Mouse (Mus musculus): ENCODE measurements around the gene Fam45a. TPM values are rescaled to one million over a fixed set of nuclear protein-coding genes. Genes with fewer than 3 reads are reported as not detected.

Gene Fam45a
- polyA plus RNA-seq, 1 experiment from 2014 or later: 23.4 TPM

DNA sequence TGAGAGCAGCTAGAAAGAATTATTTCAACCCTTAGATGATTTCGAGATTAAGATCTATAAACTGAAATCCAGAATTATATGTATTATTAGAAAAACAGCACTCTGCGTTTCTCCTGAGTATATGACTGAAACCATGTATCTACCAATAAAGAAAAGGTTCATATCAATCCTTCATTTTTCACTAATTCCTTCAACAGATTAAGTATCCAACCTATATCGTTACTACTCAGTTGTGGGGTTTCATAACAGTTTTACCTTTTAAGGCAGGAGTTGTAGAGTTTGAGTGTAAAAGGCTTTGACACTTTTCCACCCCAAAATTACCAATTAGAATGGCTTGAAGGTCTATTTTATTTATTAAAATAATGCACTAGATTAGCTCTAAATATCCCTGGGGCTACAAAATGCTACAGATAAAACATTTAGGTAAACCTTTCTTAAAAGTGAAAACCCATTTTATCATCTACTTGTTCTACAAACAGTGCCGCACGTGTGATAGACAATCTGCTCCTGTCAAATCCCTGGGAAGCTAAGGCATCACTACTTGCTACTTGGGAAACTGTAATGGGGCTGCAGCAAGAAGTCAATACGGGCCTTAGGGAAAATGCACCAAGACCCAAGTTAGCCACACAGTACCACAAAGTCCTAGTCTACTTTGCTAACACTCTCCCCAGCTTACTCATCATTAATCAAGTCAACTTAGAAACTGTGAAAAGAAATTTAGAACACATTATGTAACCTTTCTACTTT lies 23.0 kb upstream of the Fam45a start:
- ATAC-seq (no peak), DNase-seq (ENCODE audit: low spot score) (no peak)
- TF ChIP-seq CTCF (IDR thresholded peaks at IDR 0.05): no peak
- no peak for TF ChIP-seq EP300 (IDR thresholded peaks at IDR 0.05)
- peak overlapping the region; percentile 80 for H3K4me2 ChIP-seq (replicated peaks; ENCODE audit: low read depth, low read length)
- no peaks in the 10 kb centered on the region for H3K36me3 ChIP-seq (ENCODE audit: insufficient read depth, low read length)
- 22% methylated on average over 6 of the region's 6 CpGs for WGBS
- H3K9me3 ChIP-seq (ENCODE audit: low read length): no peaks in the 10 kb centered on the region
- no peak overlapping the region; the same call in 1 of the 2 replicates for H3K9ac ChIP-seq (replicated peaks; ENCODE audit: low read depth)
- H3K4me1 ChIP-seq (ENCODE audit: insufficient read depth, low read depth, low read length): 0 out of 2 replicates have a peak, but pooled peaks cover 6% of the 10 kb centered on the region
- H3K4me3 ChIP-seq (ENCODE audit: low read depth, low read length): no peak overlapping the region; the same call in 1 of the 2 replicates
- no peaks in the 10 kb centered on the region for H3K27me3 ChIP-seq (replicated peaks; ENCODE audit: insufficient read depth, low read length)
- no peak overlapping the region for H3K27ac ChIP-seq (ENCODE audit: low read length)

DNA sequence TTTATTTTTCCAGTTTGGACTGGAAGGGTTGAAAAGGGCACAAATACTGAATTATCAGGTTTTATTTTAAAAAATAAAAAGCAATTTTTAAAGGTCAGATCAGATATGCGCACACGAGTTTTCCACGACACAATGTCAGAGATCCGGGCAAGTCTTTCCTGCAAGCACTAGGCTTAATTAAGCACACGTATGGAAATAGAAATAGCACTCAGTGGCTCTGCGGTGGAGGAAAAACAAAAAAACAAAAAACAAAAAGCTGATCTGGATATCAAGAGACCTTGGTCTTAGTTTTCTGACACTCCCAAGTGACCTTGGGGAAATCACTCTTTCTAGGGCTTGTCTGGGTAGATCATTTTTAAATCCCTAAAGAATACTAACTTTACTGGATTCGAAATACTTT lies 21.9 kb upstream of the Fam45a start:
- TF ChIP-seq EP300 (IDR thresholded peaks at IDR 0.05) (no peak), CTCF (IDR thresholded peaks at IDR 0.05) (no peak)
- under 1% methylated on average over 7 of the region's 7 CpGs for WGBS
- peak overlapping the region; percentile 80 for H3K4me2 ChIP-seq (replicated peaks; ENCODE audit: low read depth, low read length)
- H3K4me1 ChIP-seq (ENCODE audit: insufficient read depth, low read depth, low read length): 0 out of 2 replicates have a peak, but pooled peaks cover 6% of the 10 kb centered on the region
- no peaks in the 10 kb centered on the region for H3K9me3 ChIP-seq (ENCODE audit: low read length)
- no peak for ATAC-seq
- no peaks in the 10 kb centered on the region for H3K36me3 ChIP-seq (ENCODE audit: insufficient read depth, low read length)
- peak overlapping the region; percentile 100 for H3K9ac ChIP-seq (replicated peaks; ENCODE audit: low read depth)
- DNase-seq (ENCODE audit: low spot score): peak; percentile 19
- peak overlapping the region; percentile 99 for H3K27ac ChIP-seq (ENCODE audit: low read length)
- no peaks in the 10 kb centered on the region for H3K27me3 ChIP-seq (replicated peaks; ENCODE audit: insufficient read depth, low read length)
- H3K4me3 ChIP-seq (ENCODE audit: low read depth, low read length): peak overlapping the region; percentile 97

DNA sequence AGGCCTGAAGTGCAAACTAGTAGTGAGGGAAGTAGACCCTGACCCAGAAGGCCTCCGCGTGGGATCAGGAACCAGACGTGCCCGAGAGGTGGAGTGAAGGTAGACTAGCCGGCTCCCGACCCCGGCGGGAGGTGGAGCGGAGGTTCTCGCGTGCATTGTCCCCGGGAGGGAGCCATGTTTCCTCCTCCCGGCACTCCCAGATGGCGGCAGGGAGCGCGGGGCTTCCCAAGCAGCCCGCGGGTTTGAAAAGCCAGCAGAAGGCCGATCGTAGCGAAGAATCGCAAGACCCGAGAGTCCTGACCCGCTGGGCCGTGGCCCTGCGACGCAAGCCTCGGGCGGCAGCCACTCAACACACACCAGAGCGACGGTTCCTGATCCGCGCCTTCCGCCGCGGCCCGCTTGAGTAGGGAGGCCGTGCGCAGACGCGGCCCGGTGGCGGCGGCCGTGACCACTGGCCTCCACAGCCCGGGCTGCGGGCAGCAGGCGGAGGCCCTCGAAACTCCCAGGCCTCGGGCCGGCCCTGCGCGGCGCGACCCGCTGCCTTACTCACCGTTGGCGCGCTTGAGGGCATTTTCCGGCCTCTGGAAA lies 21.4 kb upstream of the Fam45a start:
- under 1% methylated on average over 48 of the region's 60 CpGs for whole genome bisulfite sequencing
- Histone ChIP-seq H3K4me3 (ENCODE audit: low read depth, low read length) (peak overlapping the region; percentile 97), H3K27me3 (replicated peaks; ENCODE audit: insufficient read depth, low read length) (no peaks in the 10 kb centered on the region), H3K27ac (ENCODE audit: low read length) (peak overlapping the region; percentile 99), H3K4me1 (ENCODE audit: insufficient read depth, low read depth, low read length) (0 out of 2 replicates have a peak, but pooled peaks cover 6% of the 10 kb centered on the region), H3K36me3 (ENCODE audit: insufficient read depth, low read length) (no peaks in the 10 kb centered on the region), H3K4me2 (replicated peaks; ENCODE audit: low read depth, low read length) (peak overlapping the region; percentile 80), H3K9ac (replicated peaks; ENCODE audit: low read depth) (peak overlapping the region; percentile 100), H3K9me3 (ENCODE audit: low read length) (no peaks in the 10 kb centered on the region)
- DNase-seq (ENCODE audit: low spot score) (peak; percentile 73), ATAC-seq (peak; percentile 61)
- TF ChIP-seq CTCF (IDR thresholded peaks at IDR 0.05) (peak; percentile 11; the same call in 1 of the 2 replicates), EP300 (IDR thresholded peaks at IDR 0.05) (no peak)

DNA sequence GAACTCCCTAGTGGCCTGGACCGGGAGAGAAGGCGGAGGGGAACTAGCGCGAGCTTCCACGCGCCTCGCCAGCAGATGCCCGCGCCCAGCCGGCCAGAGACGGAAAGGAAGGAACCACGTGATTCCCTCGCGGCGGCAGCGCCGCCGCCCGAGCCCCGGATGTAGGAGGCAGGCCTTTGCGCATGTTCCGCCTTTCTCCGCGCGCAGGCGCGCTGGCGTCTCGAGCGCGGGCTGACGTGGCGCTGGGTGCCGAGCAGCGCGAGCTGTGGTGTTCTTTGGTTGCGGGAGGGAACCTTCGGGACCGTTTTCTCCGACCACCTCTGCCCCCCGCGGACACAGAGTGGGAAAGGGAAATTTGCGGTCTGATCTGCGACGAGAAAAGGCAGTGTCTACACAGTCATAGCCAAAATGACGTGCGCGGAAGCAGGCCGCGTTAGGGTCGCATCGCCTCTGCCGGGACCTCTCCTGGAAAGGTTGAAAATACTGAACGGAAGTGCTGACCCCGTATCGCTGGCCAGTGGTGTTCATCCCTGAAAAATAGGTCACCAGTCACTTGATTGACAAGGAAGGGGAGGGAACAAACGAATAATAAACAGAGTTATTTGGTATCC lies 20.7 kb upstream of the Fam45a start, which contains the start of gene Eif3a:
Eif3a (minus strand) TSS at position 108 of the 611 bp plus-strand sequence.
- H3K36me3 ChIP-seq (ENCODE audit: insufficient read depth, low read length): no peaks in the 10 kb centered on the region
- no peaks in the 10 kb centered on the region for H3K27me3 ChIP-seq (replicated peaks; ENCODE audit: insufficient read depth, low read length)
- H3K4me1 ChIP-seq (ENCODE audit: insufficient read depth, low read depth, low read length): 0 out of 2 replicates have a peak, but pooled peaks cover 6% of the 10 kb centered on the region
- peak within 1 kb of the TSS; percentile 100 for H3K9ac ChIP-seq (replicated peaks; ENCODE audit: low read depth)
- peak within 1 kb of the TSS; percentile 80 for H3K4me2 ChIP-seq (replicated peaks; ENCODE audit: low read depth, low read length)
- peak within 1 kb of the TSS; percentile 97 for H3K4me3 ChIP-seq (ENCODE audit: low read depth, low read length)
- WGBS: 1% methylated on average over 54 of the region's 57 CpGs
- peak; percentile 9 for TF ChIP-seq CTCF (IDR thresholded peaks at IDR 0.05)
- no peak for TF ChIP-seq EP300 (IDR thresholded peaks at IDR 0.05)
- DNase-seq (ENCODE audit: low spot score): peak; percentile 98
- H3K27ac ChIP-seq (ENCODE audit: low read length): peak within 1 kb of the TSS; percentile 99
- H3K9me3 ChIP-seq (ENCODE audit: low read length): no peaks in the 10 kb centered on the region
- ATAC-seq: peak; percentile 95

DNA sequence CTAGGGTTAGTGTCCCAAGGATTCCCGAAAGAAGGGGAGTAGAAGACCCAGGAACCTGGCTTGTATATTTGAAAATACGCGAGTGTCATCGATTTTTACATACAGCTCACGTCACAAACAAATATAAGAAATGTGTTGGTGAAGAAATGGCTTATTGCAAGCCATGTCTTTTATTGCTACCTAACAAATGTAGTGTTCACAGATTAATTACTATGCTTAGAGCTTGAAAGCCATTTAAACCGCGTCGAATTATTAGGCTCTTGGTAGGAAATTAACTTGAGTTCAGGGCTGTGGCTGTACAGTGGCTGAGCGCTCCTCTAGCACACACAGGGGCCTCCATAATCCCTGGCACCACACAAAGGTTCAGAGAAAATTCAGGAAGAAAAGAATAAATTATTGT lies 20.2 kb upstream of the Fam45a start:
- peak overlapping the region; percentile 99 for H3K27ac ChIP-seq (ENCODE audit: low read length)
- H3K9me3 ChIP-seq (ENCODE audit: low read length): no peaks in the 10 kb centered on the region
- peak overlapping the region; percentile 97 for H3K4me3 ChIP-seq (ENCODE audit: low read depth, low read length)
- H3K9ac ChIP-seq (replicated peaks; ENCODE audit: low read depth): peak overlapping the region; percentile 100
- no peaks in the 10 kb centered on the region for H3K36me3 ChIP-seq (ENCODE audit: insufficient read depth, low read length)
- H3K4me2 ChIP-seq (replicated peaks; ENCODE audit: low read depth, low read length): peak overlapping the region; percentile 80
- TF ChIP-seq EP300 (IDR thresholded peaks at IDR 0.05) (no peak), CTCF (IDR thresholded peaks at IDR 0.05) (no peak)
- DNase-seq (ENCODE audit: low spot score) (no peak), ATAC-seq (no peak)
- H3K4me1 ChIP-seq (ENCODE audit: insufficient read depth, low read depth, low read length): 0 out of 2 replicates have a peak, but pooled peaks cover 2% of the 10 kb centered on the region
- no peaks in the 10 kb centered on the region for H3K27me3 ChIP-seq (replicated peaks; ENCODE audit: insufficient read depth, low read length)
- WGBS: 11% methylated on average over 9 of the region's 9 CpGs

DNA sequence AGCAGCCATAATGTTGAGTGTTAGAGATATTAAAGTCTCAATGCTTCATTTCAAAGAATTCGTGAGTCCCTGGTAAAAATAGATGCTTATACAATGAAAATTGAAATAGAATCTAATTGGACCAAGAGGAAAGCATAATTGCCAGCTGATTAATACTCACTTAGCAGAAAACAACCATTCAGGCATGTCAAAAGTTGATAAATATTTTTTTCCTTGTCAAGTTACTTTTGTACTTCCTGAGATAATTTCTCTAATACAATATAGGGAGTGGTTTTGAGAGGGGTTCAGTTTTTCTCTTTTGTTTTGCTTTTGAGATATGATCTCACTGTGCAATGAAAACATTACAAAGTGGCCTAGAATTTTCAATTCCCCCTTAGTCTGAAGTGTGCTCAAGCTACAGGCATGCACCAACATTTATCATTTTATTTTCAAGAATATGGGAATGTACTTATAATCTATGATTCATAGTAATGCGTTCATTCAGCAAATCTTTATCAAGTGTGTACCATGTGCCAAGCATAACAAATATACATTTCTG lies 18.1 kb upstream of the Fam45a start:
- TF ChIP-seq CTCF (IDR thresholded peaks at IDR 0.05) (no peak), EP300 (IDR thresholded peaks at IDR 0.05) (no peak)
- Histone ChIP-seq H3K4me3 (ENCODE audit: low read depth, low read length) (no peak overlapping the region), H3K9me3 (ENCODE audit: low read length) (no peaks in the 10 kb centered on the region), H3K4me1 (ENCODE audit: insufficient read depth, low read depth, low read length) (no peaks in the 10 kb centered on the region), H3K9ac (replicated peaks; ENCODE audit: low read depth) (no peak overlapping the region), H3K4me2 (replicated peaks; ENCODE audit: low read depth, low read length) (no peak overlapping the region), H3K36me3 (ENCODE audit: insufficient read depth, low read length) (no peaks in the 10 kb centered on the region), H3K27me3 (replicated peaks; ENCODE audit: insufficient read depth, low read length) (no peaks in the 10 kb centered on the region), H3K27ac (ENCODE audit: low read length) (no peak overlapping the region)
- ATAC-seq (no peak), DNase-seq (ENCODE audit: low spot score) (no peak)
- 72% methylated on average over 2 of the region's 2 CpGs for WGBS

Measured in lung, postnatal 0 days (tissue).